Mouse (Mus musculus) T-helper 2 cell (primary cell): ENCODE results near the gene Psg19.

ENCODE experiments used
- in situ Hi-C: fragments of 300-600 bp; cut with MboI, MseI; formaldehyde crosslinking; loops from one replicate; pipeline ENCODE4 v1.15.1; 2025; ENCODE audit warnings: high pct_unique_total_duplicates

The Psg19 gene

DNA sequence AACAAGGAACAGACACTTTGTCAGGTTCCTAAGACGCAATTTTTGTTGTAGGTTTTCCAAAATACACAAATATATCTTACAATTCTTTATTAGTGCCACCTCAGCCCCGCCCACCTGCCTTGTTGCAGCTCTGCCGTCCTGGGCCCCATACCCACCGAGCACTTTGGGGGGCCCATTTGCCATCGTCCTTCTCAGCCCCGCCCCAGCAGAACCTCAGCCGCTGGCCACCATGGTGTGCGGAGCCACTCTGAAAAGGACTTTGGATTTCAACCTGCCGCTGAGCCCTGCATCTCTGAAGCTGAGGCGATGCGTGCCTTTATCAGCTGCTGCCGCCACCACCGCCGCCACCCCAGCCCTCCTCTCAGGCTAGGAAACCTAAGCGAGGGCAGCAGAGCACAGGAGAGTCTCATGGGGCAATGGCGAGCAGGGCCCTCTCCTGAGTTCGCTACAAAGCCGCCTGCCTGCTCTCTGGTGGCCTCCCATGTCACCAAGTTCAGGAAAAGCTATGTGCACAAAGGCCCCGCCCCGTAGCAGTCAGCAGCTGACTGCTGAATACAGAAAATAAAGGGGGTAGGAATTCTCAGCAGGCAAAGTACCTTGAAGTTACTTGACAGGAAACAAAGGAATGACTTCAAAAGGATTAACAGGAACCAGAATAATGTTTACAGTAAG is 52.0 kb downstream of the Psg19 start:
- in situ Hi-C loops, result no loop called here
